Mouse (Mus musculus): ENCODE measurements around the gene Klhl29.

DNA sequence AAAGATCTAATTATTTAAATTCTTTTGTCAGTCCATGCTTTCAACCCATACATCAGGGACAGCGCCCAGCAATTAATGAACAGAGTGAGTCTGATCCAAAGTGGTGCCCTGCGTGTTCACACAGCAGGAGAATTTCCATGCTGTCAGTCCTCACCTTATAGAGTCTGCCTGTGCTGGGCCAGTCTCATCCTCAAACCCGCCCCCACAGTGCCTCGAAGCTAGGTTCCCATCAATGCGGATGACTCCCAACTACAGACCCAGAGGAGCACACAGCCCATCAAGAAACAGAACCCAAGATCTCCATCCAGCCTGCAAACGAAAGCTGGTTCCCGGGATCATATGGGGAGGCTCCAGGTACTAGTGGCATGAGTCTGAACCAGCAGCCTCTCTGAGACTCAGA, 106.4 kb downstream of the Klhl29 start:
- TF ChIP-seq POLR2A (IDR thresholded peaks at IDR 0.05; ENCODE audit: low read depth, low read length) (no peak), CTCF (IDR thresholded peaks at IDR 0.05; ENCODE audit: extremely low read depth, insufficient read length, insufficient replicate concordance, low read depth, low read length) (no peak)
